Mouse (Mus musculus) left cerebral cortex, adult 2 months (tissue): ENCODE data around the gene Olfr700. TPM values are rescaled to one million over a fixed set of nuclear protein-coding genes. Genes with fewer than 3 reads are reported as not detected.
"Not testable (repeated sequence)": the region's sequence is repeated elsewhere in the genome, so short reads cannot be mapped to it uniquely, and the experiment has no call there.

ENCODE experiments used
- DNase-seq, 2 experiments: peaks; one replicate each; pipeline ENCODE4 v3.0.0; 2021 to 2022; ENCODE audit warnings: low spot score in 2 of 2, mixed read lengths in 1 of 2; ENCODE audit errors: extremely low spot score in 1 of 2
- H3K27ac ChIP-seq: fragments of 200-600 bp; 2 replicates; pipeline ENCODE4 v1.8.1; 2022
- H3K4me3 ChIP-seq: fragments of 200-600 bp; 2 replicates; pipeline ENCODE4 v1.8.1; 2022
- CTCF ChIP-seq: fragments of 200-600 bp; IDR thresholded peaks from 2 replicates; pipeline ENCODE4 v1.8.1; 2022; ENCODE audit warnings: antibody characterized with exemption, mild to moderate bottlenecking, moderate library complexity
- intact Hi-C: fragments of 180-260 bp; cut with DNase I; formaldehyde crosslinking; loops from one replicate; pipeline ENCODE4 v1.15.1; 2025
- long read RNA-seq, 2 experiments: library from polyadenylated mRNA; stranded (forward); transcript quantifications; one replicate each; pipeline ENCODE4 v2.0.0; 2021; ENCODE audit warnings: borderline mapping rate in 2 of 2
- total RNA-seq, 2 experiments: library from RNA; stranded (reverse); gene quantifications; 2 replicates each; pipeline ENCODE4 v1.2.3; 2021

Gene Olfr700
- total RNA-seq, result not detected
- long read RNA-seq, experiment 1, result 0 reads
- long read RNA-seq, experiment 2, result 0 reads

DNA sequence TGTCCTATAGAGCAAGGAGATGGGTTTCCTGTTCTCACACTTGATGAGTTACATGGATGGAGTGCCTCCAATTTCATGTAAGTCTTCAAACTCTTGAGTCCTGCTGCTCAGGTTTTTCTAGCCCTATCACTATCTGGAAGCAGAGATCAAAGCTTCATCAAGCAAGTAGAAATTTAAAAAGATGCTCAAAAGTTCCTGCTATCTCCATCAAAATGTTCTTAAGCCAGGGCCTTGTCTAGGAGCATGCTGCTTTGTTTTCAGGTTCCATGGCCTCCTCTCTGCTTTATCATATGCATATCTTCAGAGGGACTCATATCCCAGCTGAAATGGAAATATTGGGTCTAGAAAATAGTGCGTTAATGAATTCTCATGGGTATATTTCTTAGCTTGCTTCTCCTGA, at the start of gene Olfr700:
Gene Olfr700, minus strand, starts transcription at position 101 of the 400 bp plus-strand sequence.
- Histone ChIP-seq H3K4me3 (no peak within 1 kb of the TSS), H3K27ac (no peak within 1 kb of the TSS)
- intact Hi-C loops, result no loop called here
- no peak for TF ChIP-seq CTCF
- DNase-seq, result no peak

DNA sequence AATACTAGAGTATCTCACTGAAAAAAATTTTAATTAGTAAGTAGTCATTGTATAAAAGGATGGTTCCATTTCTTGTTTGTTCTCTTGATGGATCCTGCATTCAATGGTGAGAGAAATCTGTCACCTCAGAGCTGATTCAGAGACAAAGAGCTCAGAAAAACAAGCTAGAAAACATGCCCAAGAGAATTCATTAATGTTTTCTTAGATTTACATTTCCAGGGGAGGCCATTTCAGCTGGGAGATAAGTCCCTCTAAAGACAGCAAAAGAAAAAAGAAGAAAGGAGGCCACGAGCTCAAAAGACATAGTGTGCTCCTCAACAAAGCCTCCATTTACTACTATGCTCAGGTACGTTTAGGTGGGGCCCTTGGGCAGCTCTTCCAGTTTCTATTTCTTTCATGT, 34.4 kb upstream of the Olfr700 start, which contains the start of gene Olfr703:
Gene Olfr703, plus strand, starts transcription at position 301 of the 400 bp plus-strand sequence.
- TF ChIP-seq CTCF, result no peak
- DNase-seq, result no peak
- Histone ChIP-seq H3K27ac (no peak within 1 kb of the TSS), H3K4me3 (no peak within 1 kb of the TSS)
- intact Hi-C loops, result no loop called here

DNA sequence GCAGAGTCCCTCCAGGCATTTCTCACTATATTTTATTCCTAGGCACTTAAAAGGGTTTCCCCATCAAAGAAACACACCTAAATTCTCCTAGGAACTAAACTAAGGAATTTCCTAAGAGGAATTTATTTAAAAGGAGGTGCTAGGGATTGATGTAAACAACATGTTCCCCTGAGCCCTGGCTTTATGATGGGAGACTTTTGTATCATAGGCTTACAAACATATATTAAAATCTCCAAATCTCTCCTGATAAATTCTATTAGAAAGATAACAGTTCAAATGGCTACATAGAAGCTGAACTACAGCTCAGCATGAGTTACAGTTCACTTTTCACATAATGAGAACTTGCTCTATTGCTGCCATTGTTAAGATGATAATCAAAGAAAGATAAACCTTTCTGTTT, 25.2 kb upstream of the Olfr700 start, which contains the start of gene Olfr702:
Gene Olfr702, minus strand, starts transcription at position 101 of the 400 bp plus-strand sequence.
- TF ChIP-seq CTCF, result no peak
- Histone ChIP-seq H3K27ac (no peak within 1 kb of the TSS), H3K4me3 (no peak within 1 kb of the TSS)
- intact Hi-C loops, result no loop called here
- DNase-seq, result no peak

DNA sequence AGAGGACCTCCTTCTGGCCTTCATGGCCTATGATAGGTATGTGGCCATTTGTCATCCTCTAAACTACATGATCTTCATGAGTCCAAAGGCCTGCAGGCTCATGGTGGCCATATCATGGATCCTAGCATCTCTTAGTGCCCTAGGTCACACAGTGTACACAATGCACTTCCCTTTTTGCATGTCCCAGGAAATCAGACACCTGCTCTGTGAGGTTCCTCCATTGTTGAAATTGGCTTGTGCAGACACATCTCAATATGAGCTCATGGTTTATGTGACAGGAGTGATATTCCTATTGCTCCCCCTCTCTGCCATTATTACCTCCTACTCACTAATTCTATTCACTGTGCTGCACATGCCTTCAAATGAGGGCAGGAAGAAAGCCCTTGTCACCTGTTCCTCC, 9.8 kb upstream of the Olfr700 start:
- TF ChIP-seq CTCF, result no peak
- no peak overlapping the region for H3K4me3 ChIP-seq
- intact Hi-C loops, result no loop called here
- no peak for DNase-seq
- no peak overlapping the region for H3K27ac ChIP-seq

DNA sequence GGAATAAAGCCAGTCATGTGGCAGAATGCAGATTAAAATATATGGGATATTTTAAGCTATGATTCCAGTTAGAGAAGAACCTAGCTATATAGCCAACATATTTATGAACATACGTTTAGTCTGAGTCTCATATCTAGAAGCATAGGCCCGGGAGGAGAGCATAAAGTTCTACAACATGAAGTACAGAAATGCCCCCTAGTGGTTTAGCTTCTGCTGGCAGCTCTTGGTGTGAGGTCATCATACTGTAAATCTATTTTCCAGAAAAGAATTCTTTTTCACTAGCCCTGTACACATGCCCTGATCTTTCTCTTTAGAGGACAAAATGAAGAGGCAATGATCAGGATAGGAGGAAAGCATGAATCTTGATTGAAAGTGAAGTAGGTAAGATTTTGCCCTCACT, 7.1 kb upstream of the Olfr700 start:
- TF ChIP-seq CTCF, result peak; percentile 51
- Histone ChIP-seq H3K4me3 (no peak overlapping the region), H3K27ac (no peak overlapping the region)
- no peak for DNase-seq
- intact Hi-C loops, result no loop called here

DNA sequence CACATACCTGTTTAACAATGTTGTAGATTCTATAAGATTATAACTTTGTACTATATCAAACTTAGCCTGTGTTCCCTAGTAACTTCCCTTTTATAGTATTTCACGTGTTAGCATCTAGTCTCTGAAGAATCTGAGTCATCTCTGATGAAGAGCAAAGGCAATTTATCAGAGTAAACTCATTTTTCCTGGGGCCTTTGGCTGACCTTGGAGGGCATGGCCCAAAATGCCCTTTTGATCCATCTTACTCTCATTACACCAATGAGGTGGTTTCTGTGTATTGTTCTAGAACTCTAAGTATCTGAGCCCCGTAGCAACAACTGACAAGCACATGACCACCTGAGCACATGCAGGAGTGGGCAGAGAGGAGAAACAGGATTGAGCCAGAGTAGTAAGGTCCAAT, 5.2 kb upstream of the Olfr700 start, which contains the start of gene Olfr701:
Gene Olfr701, plus strand, starts transcription at position 301 of the 400 bp plus-strand sequence.
- Histone ChIP-seq H3K27ac (no peak within 1 kb of the TSS), H3K4me3 (no peak within 1 kb of the TSS)
- DNase-seq, result no peak
- TF ChIP-seq CTCF, result no peak
- intact Hi-C loops, result no loop called here

DNA sequence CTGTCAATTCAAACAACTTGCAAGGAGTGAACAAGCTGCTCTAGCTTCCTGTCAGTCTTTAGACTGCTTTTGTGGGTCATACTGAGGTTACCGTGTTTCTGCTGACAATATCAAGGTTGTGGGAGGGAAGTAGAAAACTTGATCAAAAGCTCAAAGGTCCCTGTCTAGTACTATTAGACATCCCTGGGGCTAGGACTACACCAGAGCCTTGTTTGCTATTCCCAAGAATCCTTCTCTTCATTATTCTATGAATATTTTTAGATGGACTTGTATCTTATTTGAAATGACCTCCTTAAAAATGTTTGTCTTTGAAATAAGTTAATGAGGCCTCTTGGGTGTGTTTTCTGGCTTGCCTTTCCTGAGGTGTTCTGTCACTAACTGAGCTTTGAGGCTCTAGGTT, 15.5 kb downstream of the Olfr700 start, which contains the start of gene Olfr699:
Gene Olfr699, minus strand, starts transcription at position 101 of the 400 bp plus-strand sequence.
- intact Hi-C loops, result no loop called here
- DNase-seq, result no peak
- TF ChIP-seq CTCF, result no peak
- no peak within 1 kb of the TSS for H3K27ac ChIP-seq
- H3K4me3 ChIP-seq, result no peak within 1 kb of the TSS

DNA sequence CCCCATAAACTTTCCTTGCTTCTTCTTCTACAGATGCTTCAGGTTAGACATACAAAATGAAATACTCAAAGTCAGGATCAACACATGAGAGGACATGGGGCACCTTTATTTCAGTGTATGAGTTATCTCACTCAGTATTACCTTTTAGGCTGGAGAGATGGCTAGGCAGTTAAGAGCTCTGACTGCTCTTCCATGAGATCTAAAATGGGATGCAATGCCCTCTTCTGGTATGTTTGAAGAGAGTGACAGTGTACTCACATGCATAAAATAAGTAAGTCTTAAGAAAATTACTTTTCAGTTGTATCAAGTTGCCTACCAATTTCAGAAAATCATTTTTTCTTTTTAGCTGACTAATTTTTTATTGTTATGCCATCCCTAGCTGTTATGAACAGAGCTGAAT, 20.3 kb downstream of the Olfr700 start:
- intact Hi-C loops, result no loop called here
- TF ChIP-seq CTCF, result peak; percentile 16
- H3K4me3 ChIP-seq, result no peak overlapping the region
- DNase-seq, result no peak
- H3K27ac ChIP-seq, result no peak overlapping the region

DNA sequence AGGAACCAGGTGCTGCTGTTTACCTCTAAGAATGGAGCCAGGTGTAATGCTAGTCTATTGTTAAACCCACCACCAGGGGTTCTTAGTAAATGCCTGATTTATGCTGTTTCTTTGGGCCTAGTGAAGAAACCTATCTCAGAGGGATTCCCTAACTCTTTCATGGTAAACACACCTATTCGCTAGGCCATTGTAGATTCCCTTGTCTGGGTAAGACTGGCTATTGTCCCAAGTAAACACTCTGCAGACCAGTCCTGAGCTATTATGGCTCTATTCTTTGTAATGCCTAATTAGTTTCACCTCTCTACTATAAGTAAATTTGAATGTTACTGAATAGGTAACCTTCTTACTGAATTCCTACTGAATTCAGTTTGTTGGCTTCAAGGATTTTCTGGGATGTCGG, 47.6 kb downstream of the Olfr700 start:
- intact Hi-C loops, DNase-seq, H3K4me3 ChIP-seq, H3K27ac ChIP-seq: not testable (repeated sequence)

DNA sequence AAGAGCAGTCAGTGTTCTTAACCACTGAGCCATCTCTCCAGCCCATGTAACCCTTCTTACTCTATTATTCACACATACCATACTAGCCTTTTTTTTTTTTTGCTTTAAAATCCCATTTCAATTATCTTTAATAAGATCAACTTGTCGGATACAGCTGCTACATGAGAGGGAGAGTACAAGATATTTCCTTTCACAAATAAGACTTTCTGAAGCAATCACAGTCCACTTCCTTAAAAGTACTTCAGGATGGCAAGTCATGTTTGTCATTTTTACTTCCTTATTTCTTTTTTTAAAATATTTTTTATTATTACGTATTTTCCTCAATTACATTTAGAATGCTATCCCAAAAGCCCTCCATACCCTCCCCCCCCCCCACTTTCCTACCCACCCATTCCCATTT, 49.8 kb downstream of the Olfr700 start:
- TF ChIP-seq CTCF, result no peak
- no peak overlapping the region for H3K27ac ChIP-seq
- intact Hi-C loops, result no loop called here

More for the DNA sequence above, 49.8 kb downstream of the Olfr700 start:
- no peak for DNase-seq
- no peak overlapping the region for H3K4me3 ChIP-seq

Other genes starting within 250 kb of the Olfr700 start
- gene Olfr693, start 128.2 kb downstream of the Olfr700 start, total RNA-seq, result not detected
- not detected for gene Olfr694, start 117.0 kb downstream of the Olfr700 start, total RNA-seq
- not detected for gene Olfr695, start 92.4 kb downstream of the Olfr700 start, total RNA-seq
- gene Olfr697, start 66.4 kb downstream of the Olfr700 start, total RNA-seq, result not detected
- not detected for gene Olfr698, start 53.4 kb downstream of the Olfr700 start, total RNA-seq
- gene Olfr699, start 15.6 kb downstream of the Olfr700 start, total RNA-seq, result not detected
- not detected for gene Olfr701, start 5.3 kb upstream of the Olfr700 start, total RNA-seq
- gene Olfr702, start 25.1 kb upstream of the Olfr700 start, total RNA-seq, result not detected
- not detected for gene Olfr703, start 34.5 kb upstream of the Olfr700 start, total RNA-seq
- not detected for gene Olfr704, start 54.4 kb upstream of the Olfr700 start, total RNA-seq
- not detected for gene Olfr705, start 68.1 kb upstream of the Olfr700 start, total RNA-seq
- not detected for gene Olfr706, start 79.3 kb upstream of the Olfr700 start, total RNA-seq
- not detected for gene Olfr707, start 92.4 kb upstream of the Olfr700 start, total RNA-seq
- not detected for gene Olfr1532-ps1, start 99.2 kb upstream of the Olfr700 start, total RNA-seq
- gene Olfr709-ps1, start 123.4 kb upstream of the Olfr700 start, total RNA-seq, result not detected
- not detected for gene Olfr710, start 139.5 kb upstream of the Olfr700 start, total RNA-seq
- not detected for gene Olfr6, start 155.1 kb upstream of the Olfr700 start, total RNA-seq
- not detected for gene Olfr711, start 166.6 kb upstream of the Olfr700 start, total RNA-seq
- not detected for gene Olfr2, start 197.2 kb upstream of the Olfr700 start, total RNA-seq
- gene Olfr713, start 222.3 kb upstream of the Olfr700 start, total RNA-seq, result not detected